Mouse (Mus musculus) B cell, adult 62 days (primary cell): ENCODE data around the gene Trim3. TPM values are rescaled to one million over a fixed set of nuclear protein-coding genes. Genes with fewer than 3 reads are reported as not detected.

ENCODE experiments used
- total RNA-seq: library from RNA; stranded (reverse); gene quantifications from 4 replicates; pipeline ENCODE4 v1.2.4, GENCODE M21; 2023

Trim3 gene
- 28.5 to 33.7 TPM (median 31.1 TPM) in 4 replicates for total RNA-seq

GRCm38 (mm10) chr7:105633127-105633800 is at the start of gene Trim3:
Gene Trim3 (minus strand): TSS chr7:105633571.

DNA sequence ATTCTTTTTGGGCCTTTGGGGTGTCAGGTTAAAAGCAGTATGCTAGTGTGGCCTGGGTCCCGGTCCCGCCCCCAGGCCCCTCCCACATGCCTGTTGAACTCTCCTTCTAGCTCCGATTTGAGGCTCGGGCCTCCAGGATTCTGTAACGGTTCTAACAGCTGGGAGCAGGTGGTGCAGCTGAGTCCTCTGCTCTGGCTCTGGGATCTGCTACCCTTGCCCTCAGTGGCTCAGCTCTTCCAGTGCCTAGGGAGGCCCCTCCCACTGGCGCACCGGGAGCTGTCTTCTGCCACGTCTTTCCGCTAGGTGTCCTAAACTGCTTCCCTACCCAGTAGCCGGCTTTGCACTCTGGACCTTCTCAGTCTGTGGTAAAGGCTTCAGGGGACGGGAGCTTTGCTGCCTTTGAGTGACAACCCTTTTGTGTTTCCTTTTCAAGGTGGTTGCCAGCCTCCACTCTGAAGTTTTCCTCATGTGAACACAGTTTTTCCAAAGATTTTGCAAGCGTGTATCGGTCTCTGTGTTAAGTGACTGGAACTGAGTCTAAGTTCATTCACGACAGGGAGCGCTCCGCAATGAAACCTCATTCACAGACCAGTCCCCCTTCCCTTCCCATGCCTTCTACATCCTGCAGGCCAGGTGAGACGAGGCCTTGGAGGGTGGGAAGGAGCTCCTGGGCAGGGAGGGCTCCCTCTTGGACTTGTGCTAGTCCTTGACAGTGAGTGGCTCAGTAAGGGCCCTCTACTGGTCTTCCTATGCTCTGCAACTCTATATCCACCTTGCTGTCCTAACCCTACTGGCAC is 17.5 kb upstream of the Trim3 start, which contains the start of gene Dnhd1:
Dnhd1 (plus strand) TSS at position 189 of the 797 bp plus-strand sequence.

DNA sequence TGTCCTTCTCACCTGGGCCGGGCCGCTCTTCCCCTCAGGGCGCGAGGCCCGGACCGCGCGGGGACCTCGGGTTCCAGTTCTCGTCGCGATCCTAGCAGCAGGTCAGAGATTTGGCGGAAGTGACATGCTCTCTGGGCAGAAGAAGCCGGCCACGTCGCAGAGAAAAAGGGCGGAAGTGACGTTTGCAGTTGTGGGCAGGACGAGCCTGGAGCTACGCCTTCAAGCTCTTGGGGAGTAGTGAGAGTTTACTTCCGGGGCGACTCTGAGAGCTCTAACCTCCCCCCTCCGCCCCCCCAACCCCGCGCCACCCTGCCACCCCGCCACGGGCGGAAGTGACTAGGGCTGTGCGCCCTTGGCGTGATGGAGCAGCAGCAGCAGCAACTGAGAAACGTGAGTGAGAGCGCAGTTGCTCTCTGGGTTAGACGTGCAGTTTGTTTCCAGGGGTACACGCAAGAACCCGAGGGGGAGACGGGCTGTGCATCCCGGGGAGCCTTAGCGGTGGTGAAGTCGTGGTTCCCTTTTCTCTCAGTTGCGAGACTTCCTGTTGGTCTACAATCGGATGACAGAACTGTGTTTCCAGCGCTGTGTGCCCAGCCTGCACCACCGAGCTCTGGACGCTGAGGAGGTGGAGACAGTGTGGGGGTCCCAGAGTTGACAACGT is 7.0 kb upstream of the Trim3 start, which contains the start of the genes Arfip2 and Gm45799:
Arfip2 (minus strand) TSS at position 184 of the 661 bp plus-strand sequence.
Gm45799 (plus strand) TSS at position 320 of the 661 bp plus-strand sequence.

DNA sequence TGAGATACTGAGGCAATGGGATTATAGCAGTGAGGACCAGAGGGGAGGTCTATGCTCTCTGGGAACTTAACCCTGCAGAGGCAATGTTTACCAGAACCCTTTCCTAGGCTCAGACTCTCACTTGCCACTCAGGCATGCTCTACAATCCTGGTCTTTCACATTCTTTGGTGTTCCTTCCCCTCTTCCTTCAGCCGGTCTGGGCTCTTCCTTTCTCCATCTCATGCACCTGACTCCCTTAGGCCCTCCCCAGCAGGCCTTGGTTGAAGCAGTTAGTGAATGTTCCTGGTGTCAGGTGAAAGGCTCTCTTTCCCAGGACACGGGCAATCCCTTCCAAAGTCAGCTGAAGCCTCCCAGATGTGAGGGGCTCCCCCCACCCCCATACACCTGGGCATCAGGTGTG is 6.4 kb upstream of the Trim3 start, which contains the start of gene Timm10b:
Timm10b (plus strand) TSS at position 301 of the 400 bp plus-strand sequence.

GRCm38 (mm10) chr7:105581094-105581703 is 52.2 kb downstream of the Trim3 start, which contains the start of gene Apbb1:
Gene Apbb1 (minus strand): TSS chr7:105581653.

Other genes starting within 250 kb of the Trim3 start
- gene Fam160a2, start 233.5 kb downstream of the Trim3 start, total RNA-seq, result 41.6 to 49.6 TPM (median 42.6 TPM) in 4 replicates
- gene Cnga4, start 229.0 kb downstream of the Trim3 start, total RNA-seq, result not detected in 4 replicates
- not detected in 4 replicates for gene Cckbr, start 207.8 kb downstream of the Trim3 start, total RNA-seq
- not detected in 4 replicates for gene Cavin3, start 151.3 kb downstream of the Trim3 start, total RNA-seq
- 20.3 to 24.9 TPM (median 21.6 TPM) in 4 replicates for gene Smpd1, start 79.2 kb downstream of the Trim3 start, total RNA-seq
- 3.0 to 6.0 TPM (median 4.4 TPM) in 4 replicates for gene Apbb1, start 51.9 kb downstream of the Trim3 start, total RNA-seq
- 0.39 TPM in 2 of 4 replicates, not detected in the others for gene Hpx, start 33.4 kb downstream of the Trim3 start, total RNA-seq
- gene Timm10b, start 6.5 kb upstream of the Trim3 start, total RNA-seq, result 44.7 to 62.5 TPM (median 54.4 TPM) in 4 replicates
- 35.4 to 45.7 TPM (median 40.0 TPM) in 4 replicates for gene Arfip2, start 6.8 kb upstream of the Trim3 start, total RNA-seq
- gene Gm45799, start 7.0 kb upstream of the Trim3 start, total RNA-seq, result 12.0 to 22.1 TPM (median 16.1 TPM) in 4 replicates
- gene Dnhd1, start 17.3 kb upstream of the Trim3 start, total RNA-seq, result 8.4 to 11.3 TPM (median 8.9 TPM) in 4 replicates
- gene Ilk, start 103.0 kb upstream of the Trim3 start, total RNA-seq, result 72.5 to 84.4 TPM (median 74.9 TPM) in 4 replicates
- 21.2 to 29.2 TPM (median 24.9 TPM) in 4 replicates for gene Rrp8, start 103.8 kb upstream of the Trim3 start, total RNA-seq
- 194 to 205 TPM (median 201 TPM) in 4 replicates for gene Taf10, start 110.8 kb upstream of the Trim3 start, total RNA-seq
- 73.9 to 93.1 TPM (median 76.4 TPM) in 4 replicates for gene Tpp1, start 118.7 kb upstream of the Trim3 start, total RNA-seq
- gene Dchs1, start 154.1 kb upstream of the Trim3 start, total RNA-seq, result not detected in 4 replicates
- gene Mrpl17, start 177.5 kb upstream of the Trim3 start, total RNA-seq, result 40.1 to 62.5 TPM (median 46.6 TPM) in 4 replicates